Mouse (Mus musculus): ENCODE results near the gene Rbm28. TPM values are rescaled to one million over a fixed set of nuclear protein-coding genes. Genes with fewer than 3 reads are reported as not detected.

Gene Rbm28
- polyA plus RNA-seq, 1 experiment, result 43.8 TPM

GRCm38 (mm10) chr6:29117417-29118104 lies 47.2 kb downstream of the Rbm28 start:
- H3K4me3 ChIP-seq (ENCODE audit: insufficient read depth, low read length), result no peak overlapping the region
- H3K4me1 ChIP-seq (ENCODE audit: control insufficient read depth, insufficient read depth, low read length), result no peaks in the 10 kb centered on the region; the same call in 1 of the 2 replicates
- no peak for TF ChIP-seq POLR2A (IDR thresholded peaks at IDR 0.05; ENCODE audit: borderline replicate concordance, low read depth, low read length)
- no peak for TF ChIP-seq CTCF (IDR thresholded peaks at IDR 0.05; ENCODE audit: low read depth, low read length)
- H3K27ac ChIP-seq (ENCODE audit: insufficient read depth, low read depth, low read length), result no peak overlapping the region

GRCm38 (mm10) chr6:29115756-29116155 lies 49.0 kb downstream of the Rbm28 start:
- TF ChIP-seq POLR2A (IDR thresholded peaks at IDR 0.05; ENCODE audit: borderline replicate concordance, low read depth, low read length) (no peak), CTCF (IDR thresholded peaks at IDR 0.05; ENCODE audit: low read depth, low read length) (no peak)
- Histone ChIP-seq H3K27ac (ENCODE audit: insufficient read depth, low read depth, low read length) (no peak overlapping the region), H3K4me1 (ENCODE audit: control insufficient read depth, insufficient read depth, low read length) (no peaks in the 10 kb centered on the region; the same call in 1 of the 2 replicates), H3K4me3 (ENCODE audit: insufficient read depth, low read length) (no peak overlapping the region)

DNA sequence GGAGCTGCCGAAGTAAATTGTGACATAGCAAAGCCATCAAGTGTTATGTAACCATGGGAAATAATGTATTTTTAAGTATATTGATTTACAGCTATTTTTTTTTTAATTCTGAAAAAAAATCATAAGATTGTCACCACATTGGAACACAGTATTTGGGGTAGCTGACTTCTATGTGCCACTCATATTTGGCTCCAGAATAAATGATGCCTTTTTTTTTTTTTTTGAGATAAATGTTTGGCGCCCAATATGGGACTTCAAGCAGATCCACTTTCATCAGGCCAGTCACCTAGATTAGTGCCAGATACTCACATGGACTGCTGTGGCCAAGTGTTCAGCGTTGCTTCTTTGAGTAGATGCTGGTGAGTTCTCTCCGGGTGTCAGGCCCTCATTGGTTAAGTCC lies 53.3 kb downstream of the Rbm28 start:
- no peak overlapping the region for H3K4me3 ChIP-seq (ENCODE audit: insufficient read depth, low read length)
- no peak overlapping the region for H3K27ac ChIP-seq (ENCODE audit: insufficient read depth, low read depth, low read length)
- no peak for TF ChIP-seq POLR2A (IDR thresholded peaks at IDR 0.05; ENCODE audit: borderline replicate concordance, low read depth, low read length)
- TF ChIP-seq CTCF (IDR thresholded peaks at IDR 0.05; ENCODE audit: low read depth, low read length), result no peak
- H3K4me1 ChIP-seq (ENCODE audit: control insufficient read depth, insufficient read depth, low read length), result no peaks in the 10 kb centered on the region

- no peak for TF ChIP-seq POLR2A (IDR thresholded peaks at IDR 0.05; ENCODE audit: borderline replicate concordance, low read depth, low read length)
- no peak for TF ChIP-seq CTCF (IDR thresholded peaks at IDR 0.05; ENCODE audit: low read depth, low read length)
- Histone ChIP-seq H3K4me3 (ENCODE audit: insufficient read depth, low read length) (no peak overlapping the region), H3K4me1 (ENCODE audit: control insufficient read depth, insufficient read depth, low read length) (no peaks in the 10 kb centered on the region), H3K27ac (ENCODE audit: insufficient read depth, low read depth, low read length) (no peak overlapping the region)
Observed at GRCm38 (mm10) chr6:29108376-29108775, 56.4 kb downstream of the Rbm28 start.

DNA sequence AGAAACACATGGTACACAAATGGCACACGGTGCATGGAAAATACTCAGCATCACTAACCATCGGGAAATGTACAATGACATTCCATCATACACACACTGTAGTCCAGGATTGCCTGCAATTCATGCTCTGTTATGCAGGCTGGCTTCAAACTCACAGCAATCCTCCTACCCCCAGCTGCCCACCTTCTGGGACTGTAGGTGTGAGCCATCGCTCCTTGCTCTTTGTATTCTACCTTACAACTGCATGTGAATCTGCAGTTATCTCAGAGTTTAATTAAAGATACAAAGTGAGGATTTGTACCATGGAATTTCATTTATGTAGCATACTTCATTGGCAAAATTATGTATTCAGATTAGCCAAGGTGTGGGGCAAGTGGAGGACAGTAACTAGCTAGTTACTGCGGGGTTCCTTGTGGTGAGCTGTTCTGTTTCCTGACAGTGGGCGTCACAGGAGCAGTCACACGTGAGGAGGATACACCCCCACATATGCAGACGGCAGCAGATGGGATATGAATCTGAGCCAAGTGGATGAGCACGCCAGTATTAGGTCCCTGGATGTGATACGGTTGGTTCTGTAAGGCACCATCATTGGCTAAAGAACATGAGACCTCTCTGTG lies 63.5 kb downstream of the Rbm28 start:
- TF ChIP-seq CTCF (IDR thresholded peaks at IDR 0.05; ENCODE audit: low read depth, low read length) (no peak), POLR2A (IDR thresholded peaks at IDR 0.05; ENCODE audit: borderline replicate concordance, low read depth, low read length) (no peak)
- no peak overlapping the region for H3K4me3 ChIP-seq (ENCODE audit: insufficient read depth, low read length)
- H3K4me1 ChIP-seq (ENCODE audit: control insufficient read depth, insufficient read depth, low read length), result no peaks in the 10 kb centered on the region
- no peak overlapping the region for H3K27ac ChIP-seq (ENCODE audit: insufficient read depth, low read depth, low read length)

- H3K27ac ChIP-seq (ENCODE audit: insufficient read depth, low read depth, low read length), result no peak overlapping the region
- no peak overlapping the region for H3K4me3 ChIP-seq (ENCODE audit: insufficient read depth, low read length)
- TF ChIP-seq CTCF (IDR thresholded peaks at IDR 0.05; ENCODE audit: low read depth, low read length) (no peak), POLR2A (IDR thresholded peaks at IDR 0.05; ENCODE audit: borderline replicate concordance, low read depth, low read length) (no peak)
- H3K4me1 ChIP-seq (ENCODE audit: control insufficient read depth, insufficient read depth, low read length), result no peaks in the 10 kb centered on the region
Observed at GRCm38 (mm10) chr6:29100423-29100822, 64.4 kb downstream of the Rbm28 start.

GRCm38 (mm10) chr6:29099536-29100170 lies 65.2 kb downstream of the Rbm28 start:
- TF ChIP-seq CTCF (IDR thresholded peaks at IDR 0.05; ENCODE audit: low read depth, low read length) (no peak), POLR2A (IDR thresholded peaks at IDR 0.05; ENCODE audit: borderline replicate concordance, low read depth, low read length) (no peak)
- H3K4me1 ChIP-seq (ENCODE audit: control insufficient read depth, insufficient read depth, low read length), result no peaks in the 10 kb centered on the region
- H3K27ac ChIP-seq (ENCODE audit: insufficient read depth, low read depth, low read length), result no peak overlapping the region
- no peak overlapping the region for H3K4me3 ChIP-seq (ENCODE audit: insufficient read depth, low read length)

- Histone ChIP-seq H3K4me3 (ENCODE audit: insufficient read depth, low read length) (no peak overlapping the region), H3K27ac (ENCODE audit: insufficient read depth, low read depth, low read length) (no peak overlapping the region), H3K4me1 (ENCODE audit: control insufficient read depth, insufficient read depth, low read length) (no peaks in the 10 kb centered on the region)
- TF ChIP-seq CTCF (IDR thresholded peaks at IDR 0.05; ENCODE audit: low read depth, low read length), result no peak
- no peak for TF ChIP-seq POLR2A (IDR thresholded peaks at IDR 0.05; ENCODE audit: borderline replicate concordance, low read depth, low read length)
Observed at GRCm38 (mm10) chr6:29092904-29093303, 71.9 kb downstream of the Rbm28 start.

DNA sequence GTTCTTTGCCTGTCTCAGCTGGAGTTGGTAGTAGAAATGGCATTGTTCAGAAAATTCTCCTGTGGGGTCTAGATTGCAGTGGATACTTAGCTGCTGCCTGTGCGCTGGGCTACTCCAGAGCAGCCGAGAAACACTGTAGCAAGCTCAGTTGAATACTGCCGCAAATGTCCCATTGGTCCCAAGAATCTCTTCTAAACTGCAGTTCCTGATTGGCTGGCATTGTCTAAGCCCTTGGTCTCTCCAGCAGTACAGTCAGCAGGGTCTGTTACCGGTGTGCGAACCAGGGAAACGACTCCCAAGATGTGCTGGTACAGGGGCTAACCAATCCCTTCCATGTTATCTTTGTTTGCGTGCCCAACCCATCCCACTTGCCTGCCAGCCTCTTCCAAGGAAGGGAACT lies 72.6 kb downstream of the Rbm28 start:
- H3K4me3 ChIP-seq (ENCODE audit: insufficient read depth, low read length), result no peak overlapping the region
- TF ChIP-seq POLR2A (IDR thresholded peaks at IDR 0.05; ENCODE audit: borderline replicate concordance, low read depth, low read length) (no peak), CTCF (IDR thresholded peaks at IDR 0.05; ENCODE audit: low read depth, low read length) (no peak)
- no peak overlapping the region for H3K27ac ChIP-seq (ENCODE audit: insufficient read depth, low read depth, low read length)
- no peaks in the 10 kb centered on the region for H3K4me1 ChIP-seq (ENCODE audit: control insufficient read depth, insufficient read depth, low read length)

Data from bone marrow macrophage, adult 2 months (primary cell).